Mouse (Mus musculus) liver, adult 2 months (tissue): ENCODE measurements around the gene Gpd2.

Experiments
- CTCF ChIP-seq: fragments of 200-500 bp; IDR thresholded peaks from 2 replicates; pipeline ENCODE4 v1.5.1; 2011; ENCODE audit warnings: low read depth, low read length, control low read depth
- POLR2A ChIP-seq: fragments of 200-500 bp; IDR thresholded peaks from 2 replicates; pipeline ENCODE4 v1.6.1; 2011; ENCODE audit warnings: low read length, control low read depth; ENCODE audit not compliant: insufficient read depth; ENCODE audit errors: extremely low read depth

- TF ChIP-seq CTCF (no peak), POLR2A (no peak)
These were observed 177.2 kb downstream of the Gpd2 start for GRCm38 (mm10) chr2:57414550-57415160.
